10 mouse cellular contexts compared by ENCODE assay signal in the genomic region with DNA sequence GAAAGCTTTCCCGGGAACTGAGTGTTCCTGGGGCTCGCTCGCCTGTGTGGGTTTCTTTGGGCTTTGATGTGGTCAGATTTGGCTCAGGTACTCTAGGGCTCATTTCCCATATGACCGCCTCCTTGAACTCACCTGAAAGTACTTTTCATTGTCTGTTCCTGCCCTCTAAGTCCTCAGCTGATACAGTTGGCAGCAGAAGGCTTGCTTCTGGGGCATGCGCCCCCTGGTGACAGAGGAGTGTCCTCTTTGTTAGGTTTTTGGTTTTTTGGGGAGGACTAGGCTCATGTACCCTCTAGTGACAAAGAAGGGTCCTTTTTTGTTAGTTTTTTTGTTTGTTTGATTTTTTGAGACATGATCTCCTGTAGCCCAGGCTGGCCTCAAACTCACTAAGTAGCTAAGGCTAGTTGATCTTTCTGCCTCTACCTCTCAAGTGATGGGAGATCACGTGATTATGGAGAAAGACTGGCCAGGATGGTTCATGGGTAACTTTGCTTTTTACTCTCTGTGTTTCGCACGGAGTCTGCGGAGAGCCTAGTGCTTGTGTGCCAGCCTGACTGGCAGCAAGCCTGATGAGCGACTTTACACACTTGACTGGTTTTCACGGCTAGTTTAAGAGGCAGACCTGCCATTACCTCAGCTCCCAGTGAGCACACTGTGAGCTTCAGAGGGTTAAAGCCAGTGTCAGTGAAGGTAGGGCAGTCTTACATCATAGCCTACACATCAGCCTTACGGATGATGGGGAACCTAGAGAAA. TPM values are rescaled to one million over a fixed set of nuclear protein-coding genes. Genes with fewer than 3 reads are reported as not detected.
DNase-seq lines count a peak whose midpoint lies in the region; ATAC-seq and TF ChIP-seq lines count a peak whose summit lies in the region.
"Had no signal": no experiment of that assay in that cellular context is flagged by ENCODE, and none has a peak within 500 bp of the region (broad histone marks: within the 10 kb centered on the region; RNA-seq: fewer than 3 reads in every experiment).

No protein-coding gene starts in this region.

- H3K4me1 ChIP-seq in intestine, embryonic 14.5 days (replicated peaks; ENCODE audit: control insufficient read depth, insufficient read depth, low read length) = peaks cover 3% of the 10 kb centered on the region; the same call in 1 of the 2 replicates
- H3K4me1 ChIP-seq in intestine, embryonic 16.5 days (ENCODE audit: control insufficient read depth, insufficient read depth, low read length) = peaks cover 12% of the 10 kb centered on the region
- peaks cover 23% of the 10 kb centered on the region for H3K4me1 ChIP-seq in G1E (ENCODE audit: insufficient read depth, low read depth, low read length)
- no peaks in the 10 kb centered on the region for H3K4me1 ChIP-seq in cerebellum, adult 2 months (ENCODE audit: control insufficient read depth, insufficient read depth, low read length)
- peaks cover 4% of the 10 kb centered on the region; the same call in 1 of the 2 replicates for H3K4me1 ChIP-seq in thymus, adult 2 months (replicated peaks; ENCODE audit: control insufficient read depth, insufficient read depth, low read length)

- WGBS in intestine, embryonic 14.5 days = 82% methylated on average over 12 of the region's 12 CpGs
- 80% methylated on average over 12 of the region's 12 CpGs for WGBS in intestine, embryonic 16.5 days
- WGBS in cerebellum, adult 2 months = 44% methylated on average over 12 of the region's 12 CpGs
- 80% methylated on average over 12 of the region's 12 CpGs for WGBS in thymus, adult 2 months

- DNase-seq in intestine, embryonic 14.5 days (ENCODE audit: low spot score) = peak; percentile 75
- DNase-seq in G1E (ENCODE audit: low spot score) = peak; percentile 64
- peak; percentile 64 to 68 for DNase-seq in cerebellum, adult 2 months
- peak; percentile 18 for DNase-seq in gastrocnemius, postnatal 25 days
- peak; percentile 54 to 70 for DNase-seq in left cerebral cortex, postnatal 25 days (ENCODE audit: low spot score in 2 of 2)
- DNase-seq in thymus, adult 2 months = peak; percentile 83

- peak; percentile 49 for TF ChIP-seq CTCF in G1E (IDR thresholded peaks at IDR 0.05; ENCODE audit: low read depth, low read length)
- peak; percentile 64 for TF ChIP-seq CTCF in cerebellum, adult 2 months (IDR thresholded peaks at IDR 0.05; ENCODE audit: borderline replicate concordance, insufficient read depth, low read depth, low read length)
- TF ChIP-seq CTCF in thymus, adult 2 months (IDR thresholded peaks at IDR 0.05; ENCODE audit: borderline replicate concordance, control insufficient read depth, extremely low read depth, insufficient read depth, low read length, poor library complexity) = no peak

- TF ChIP-seq POLR2A in cerebellum, adult 2 months (IDR thresholded peaks at IDR 0.05; ENCODE audit: borderline replicate concordance, insufficient read depth, low read length) = no peak
- no peak for TF ChIP-seq POLR2A in thymus, adult 2 months (IDR thresholded peaks at IDR 0.05; ENCODE audit: control insufficient read depth, extremely low read depth, insufficient read depth, low read length, poor library complexity)

- no peak overlapping the region for H3K4me3 ChIP-seq in intestine, embryonic 14.5 days (ENCODE audit: low read depth, low read length)
- H3K4me3 ChIP-seq in intestine, embryonic 16.5 days (ENCODE audit: low read length) = no peak overlapping the region
- no peak overlapping the region for H3K4me3 ChIP-seq in G1E (ENCODE audit: low read depth, low read length)
- H3K4me3 ChIP-seq in cerebellum, adult 2 months (replicated peaks; ENCODE audit: insufficient read depth, low read depth, low read length) = no peak overlapping the region
- no peak overlapping the region for H3K4me3 ChIP-seq in thymus, adult 2 months (ENCODE audit: control insufficient read depth, insufficient read depth, low read length)
- H3K4me3 ChIP-seq: embryonic facial prominence, embryonic 15.5 days; midbrain, embryonic 12.5 days had no signal

- H3K27me3 ChIP-seq in intestine, embryonic 14.5 days (replicated peaks; ENCODE audit: control insufficient read depth, insufficient read depth, low read length) = no peaks in the 10 kb centered on the region
- H3K27me3 ChIP-seq in intestine, embryonic 16.5 days (replicated peaks; ENCODE audit: control insufficient read depth, insufficient read depth, low read length) = no peaks in the 10 kb centered on the region
- H3K27me3 ChIP-seq in G1E (ENCODE audit: insufficient read depth, low read length) = no peaks in the 10 kb centered on the region
- H3K27me3 ChIP-seq in cerebellum, adult 2 months (ENCODE audit: control insufficient read depth, insufficient read depth, low read length) = no peaks in the 10 kb centered on the region
- H3K27me3 ChIP-seq in thymus, adult 2 months (ENCODE audit: control insufficient read depth, insufficient read depth, low read length) = no peaks in the 10 kb centered on the region
- H3K27me3 ChIP-seq: embryonic facial prominence, embryonic 15.5 days; midbrain, embryonic 12.5 days had no signal

- no peak overlapping the region for H3K4me2 ChIP-seq in intestine, embryonic 14.5 days (ENCODE audit: low read length)
- H3K4me2 ChIP-seq in intestine, embryonic 16.5 days (ENCODE audit: low read depth, low read length) = no peak overlapping the region
- H3K4me2 ChIP-seq: embryonic facial prominence, embryonic 15.5 days; midbrain, embryonic 12.5 days had no signal

- peaks cover 47% of the 10 kb centered on the region for H3K36me3 ChIP-seq in intestine, embryonic 14.5 days (ENCODE audit: control insufficient read depth, insufficient read depth, low read length)
- H3K36me3 ChIP-seq in intestine, embryonic 16.5 days (ENCODE audit: control insufficient read depth, insufficient read depth, low read length) = peaks cover 11% of the 10 kb centered on the region
- H3K36me3 ChIP-seq in G1E (replicated peaks) = peaks cover 78% of the 10 kb centered on the region
- H3K36me3 ChIP-seq in thymus, adult 2 months (ENCODE audit: control insufficient read depth, insufficient read depth, low read length) = peaks cover 14% of the 10 kb centered on the region

- H3K9me3 ChIP-seq in intestine, embryonic 14.5 days (ENCODE audit: control insufficient read depth, low read length) = no peaks in the 10 kb centered on the region
- no peaks in the 10 kb centered on the region for H3K9me3 ChIP-seq in intestine, embryonic 16.5 days (ENCODE audit: control insufficient read depth, low read length)
- no peaks in the 10 kb centered on the region for H3K9me3 ChIP-seq in G1E (replicated peaks)
- H3K9me3 ChIP-seq: embryonic facial prominence, embryonic 15.5 days; midbrain, embryonic 12.5 days had no signal

- no peak overlapping the region for H3K9ac ChIP-seq in intestine, embryonic 14.5 days (ENCODE audit: low read length)
- no peak overlapping the region for H3K9ac ChIP-seq in intestine, embryonic 16.5 days (ENCODE audit: low read depth, low read length)
- H3K9ac ChIP-seq: embryonic facial prominence, embryonic 15.5 days; midbrain, embryonic 12.5 days had no signal

- no peak for ATAC-seq in intestine, embryonic 14.5 days (replicated peaks; ENCODE audit: low FRiP score, low TSS enrichment, low read depth)
- ATAC-seq in intestine, embryonic 16.5 days = no peak
- ATAC-seq in G1E (ENCODE audit: extremely low read depth, insufficient number of reproducible peaks, low FRiP score, poor library complexity, severe bottlenecking) = peak; percentile 51; the same call in 1 of the 2 replicates
- ATAC-seq in neutrophil, adult 5-6 weeks (ENCODE audit: extremely low read depth, insufficient number of reproducible peaks, low FRiP score, poor library complexity, severe bottlenecking) = peak; percentile 55

- H3K27ac ChIP-seq in intestine, embryonic 14.5 days (ENCODE audit: low read depth) = no peak overlapping the region
- H3K27ac ChIP-seq in intestine, embryonic 16.5 days (ENCODE audit: low read length) = no peak overlapping the region
- H3K27ac ChIP-seq in cerebellum, adult 2 months (ENCODE audit: insufficient read depth, low read length) = no peak overlapping the region
- no peak overlapping the region for H3K27ac ChIP-seq in thymus, adult 2 months (ENCODE audit: control insufficient read depth, insufficient read depth, low read length)
- H3K27ac ChIP-seq: embryonic facial prominence, embryonic 15.5 days; midbrain, embryonic 12.5 days had no signal

- intact Hi-C loops in left cerebral cortex, postnatal 25 days (cut with DNase I) = loop anchor here (10.0 kb wide), 1 partner anchor 296 kb away; no protein-coding TSS in a partner anchor

RNA-seq across cellular contexts. Expression of gene Iah1, which starts 2.1 kb away (rescaled TPM):
- 48.4 and 51.7 TPM in 2 replicates for polyA plus RNA-seq in intestine, embryonic 14.5 days (2014; fragmentation: Nextera tagmentation; extraction: Ambion mirVana)
- polyA plus RNA-seq in intestine, embryonic 16.5 days (2015; fragmentation: Nextera tagmentation; extraction: Ambion mirVana) = 82.5 and 92.3 TPM in 2 replicates
- 27.8 and 35.7 TPM in 2 replicates for total RNA-seq in G1E (2014; fragmentation: Nextera tagmentation)
- total RNA-seq in G1E (2017) = 49.5 and 62.6 TPM in 2 replicates
- 108 and 111 TPM in 2 replicates for polyA plus RNA-seq in G1E (2012)
- 36.8 and 37.2 TPM in 2 replicates for polyA plus RNA-seq in cerebellum, adult 2 months (2012; rRNA removed)
- 10 to 100 TPM in 1 of 2 experiments, 1 to 10 TPM in 1; 3.7 to 10.9 TPM for total RNA-seq in gastrocnemius, postnatal 25 days (2021)
- total RNA-seq in left cerebral cortex, postnatal 25 days (2021) = 10 to 100 TPM; 13.0 to 15.6 TPM
- 23.6 and 27.0 TPM in 2 replicates for total RNA-seq in neutrophil, adult 5-6 weeks (2017)
- polyA plus RNA-seq in thymus, adult 2 months (2012; rRNA removed) = 50.1 and 53.6 TPM in 2 replicates

RNA-seq across cellular contexts. Expression of gene Itgb1bp1, which starts 32.2 kb away (rescaled TPM):
- 48.7 and 50.5 TPM in 2 replicates for polyA plus RNA-seq in intestine, embryonic 14.5 days (2014; fragmentation: Nextera tagmentation; extraction: Ambion mirVana)
- polyA plus RNA-seq in intestine, embryonic 16.5 days (2015; fragmentation: Nextera tagmentation; extraction: Ambion mirVana) = 40.1 and 42.5 TPM in 2 replicates
- total RNA-seq in G1E (2014; fragmentation: Nextera tagmentation) (19.8 and 29.5 TPM in 2 replicates), G1E (2017) (42.8 and 43.0 TPM in 2 replicates)
- polyA plus RNA-seq in G1E (2012) = 15.4 and 17.1 TPM in 2 replicates
- 66.9 and 70.6 TPM in 2 replicates for polyA plus RNA-seq in cerebellum, adult 2 months (2012; rRNA removed)
- total RNA-seq in gastrocnemius, postnatal 25 days (2021) = 10 to 100 TPM; 34.8 to 37.9 TPM
- total RNA-seq in left cerebral cortex, postnatal 25 days (2021) = 10 to 100 TPM; 33.0 to 35.2 TPM
- 41.5 and 53.4 TPM in 2 replicates for total RNA-seq in neutrophil, adult 5-6 weeks (2017)
- 16.2 and 18.0 TPM in 2 replicates for polyA plus RNA-seq in thymus, adult 2 months (2012; rRNA removed)

RNA-seq across cellular contexts. Expression of gene Cpsf3, which starts 33.1 kb away (rescaled TPM):
- 121 and 122 TPM in 2 replicates for polyA plus RNA-seq in intestine, embryonic 14.5 days (2014; fragmentation: Nextera tagmentation; extraction: Ambion mirVana)
- polyA plus RNA-seq in intestine, embryonic 16.5 days (2015; fragmentation: Nextera tagmentation; extraction: Ambion mirVana) = 94.2 and 105 TPM in 2 replicates
- total RNA-seq in G1E (2014; fragmentation: Nextera tagmentation) (165 and 172 TPM in 2 replicates), G1E (2017) (109 and 113 TPM in 2 replicates)
- 7.6 and 10.1 TPM in 2 replicates for polyA plus RNA-seq in G1E (2012)
- polyA plus RNA-seq in cerebellum, adult 2 months (2012; rRNA removed) = 71.4 and 76.3 TPM in 2 replicates
- 10 to 100 TPM; 19.0 to 20.1 TPM for total RNA-seq in gastrocnemius, postnatal 25 days (2021)
- 10 to 100 TPM; 42.2 to 47.1 TPM for total RNA-seq in left cerebral cortex, postnatal 25 days (2021)
- 112 and 118 TPM in 2 replicates for total RNA-seq in neutrophil, adult 5-6 weeks (2017)
- 28.6 and 45.3 TPM in 2 replicates for polyA plus RNA-seq in thymus, adult 2 months (2012; rRNA removed)

RNA-seq across cellular contexts. Expression of gene Adam17, which starts 55.1 kb away (rescaled TPM):
- polyA plus RNA-seq in intestine, embryonic 14.5 days (2014; fragmentation: Nextera tagmentation; extraction: Ambion mirVana) = 33.3 and 35.1 TPM in 2 replicates
- 27.6 and 28.4 TPM in 2 replicates for polyA plus RNA-seq in intestine, embryonic 16.5 days (2015; fragmentation: Nextera tagmentation; extraction: Ambion mirVana)
- total RNA-seq in G1E (2014; fragmentation: Nextera tagmentation) (21.1 and 38.2 TPM in 2 replicates), G1E (2017) (37.7 and 43.1 TPM in 2 replicates)
- 20.4 and 22.4 TPM in 2 replicates for polyA plus RNA-seq in G1E (2012)
- 19.0 and 19.4 TPM in 2 replicates for polyA plus RNA-seq in cerebellum, adult 2 months (2012; rRNA removed)
- 10 to 100 TPM; 20.9 to 21.3 TPM for total RNA-seq in gastrocnemius, postnatal 25 days (2021)
- 10 to 100 TPM; 18.0 to 23.8 TPM for total RNA-seq in left cerebral cortex, postnatal 25 days (2021)
- 74.3 and 86.8 TPM in 2 replicates for total RNA-seq in neutrophil, adult 5-6 weeks (2017)
- 40.9 and 41.5 TPM in 2 replicates for polyA plus RNA-seq in thymus, adult 2 months (2012; rRNA removed)

Comparison
In these comparisons a context has a peak if more than half of its experiments do, and no peak if none do; other contexts are left out.
1. ATAC-seq: peak in G1E (single experiment) and neutrophil, adult 5-6 weeks (single experiment); none in intestine, embryonic 14.5 days (single experiment) and intestine, embryonic 16.5 days (single experiment).
2. DNase-seq: peak in every context shown above with its lines; median percentile 83 in thymus, adult 2 months; 75 in intestine, embryonic 14.5 days; 66 in cerebellum, adult 2 months; 64 in G1E; 62 in left cerebral cortex, postnatal 25 days; 18 in gastrocnemius, postnatal 25 days.